ENCODE assay signal across 16 mouse cellular contexts in genomic region chr10:62313140-62313539, GRCm38 (mm10).
A peak's percentile ranks its signal among the peaks of the same experiment; 100 is the strongest.
DNase-seq lines count a peak whose midpoint lies in the region; ATAC-seq and TF ChIP-seq lines count a peak whose summit lies in the region.
"Had no signal": no experiment of that assay in that cellular context is flagged by ENCODE, and none has a peak within 500 bp of the region (broad histone marks: within the 10 kb centered on the region; RNA-seq: fewer than 3 reads in every experiment).

No protein-coding gene starts in this region.

- H3K27ac ChIP-seq in heart, embryonic 10.5 days = peak overlapping the region; percentile 75; the same call in 1 of the 2 replicates
- peak overlapping the region; percentile 82; the same call in 1 of the 2 replicates for H3K27ac ChIP-seq in kidney, postnatal 0 days
- no peak overlapping the region for H3K27ac ChIP-seq in kidney, adult 2 months (ENCODE audit: insufficient read depth, low read depth, low read length)
- H3K27ac ChIP-seq: embryonic facial prominence, embryonic 15.5 days; neural tube, embryonic 15.5 days had no signal

- TF ChIP-seq CTCF in kidney, postnatal 0 days (IDR thresholded peaks at IDR 0.05; ENCODE audit: low read depth) = no peak
- no peak for TF ChIP-seq CTCF in kidney, adult 2 months (conservative IDR thresholded peaks at IDR 0.05; ENCODE audit: insufficient read depth, insufficient read length, low read depth, low read length)

- H3K4me1 ChIP-seq in heart, embryonic 10.5 days = peaks cover 49% of the 10 kb centered on the region
- peaks cover 19% of the 10 kb centered on the region for H3K4me1 ChIP-seq in kidney, postnatal 0 days (replicated peaks; ENCODE audit: insufficient read depth, low read length)
- H3K4me1 ChIP-seq in kidney, adult 2 months (ENCODE audit: control insufficient read depth, insufficient read depth, low read length) = peaks cover 11% of the 10 kb centered on the region

- TF ChIP-seq POLR2A in kidney, adult 2 months (IDR thresholded peaks at IDR 0.05; ENCODE audit: low read depth, low read length) = no peak

- no peak; the same call in 1 of the 2 replicates for ATAC-seq in kidney, postnatal 0 days (replicated peaks; ENCODE audit: low FRiP score, low read depth)
- peak; percentile 39 for ATAC-seq in common myeloid progenitor, adult 5-6 weeks (replicated peaks; ENCODE audit: low read depth, poor library complexity, severe bottlenecking)
- 0 out of 2 replicates have a peak, but pooled peaks have one; percentile 28 for ATAC-seq in megakaryocyte, adult 5-6 weeks (ENCODE audit: poor library complexity, severe bottlenecking)

- no peak for DNase-seq in heart, embryonic 10.5 days (ENCODE audit: low spot score)
- no peak for DNase-seq in heart, postnatal 14 days
- DNase-seq in kidney, postnatal 0 days (ENCODE audit: low spot score) = no peak
- no peak for DNase-seq in kidney, adult 2 months
- no peak for DNase-seq in spleen, postnatal 10 days (ENCODE audit: low spot score in 2 of 2)
- DNase-seq in embryo, embryonic 10.5 days (ENCODE audit: low spot score) = no peak
- DNase-seq: cerebellum, adult 8-10 months; gastrocnemius, postnatal 10 days; layer of hippocampus, adult 9-11 months; lung, postnatal 14 days had no signal

- no peak overlapping the region for H3K4me3 ChIP-seq in heart, embryonic 10.5 days
- no peak overlapping the region for H3K4me3 ChIP-seq in kidney, postnatal 0 days (replicated peaks; ENCODE audit: low read depth, low read length)
- H3K4me3 ChIP-seq in kidney, adult 2 months (ENCODE audit: insufficient read depth, low read depth, low read length) = no peak overlapping the region
- H3K4me3 ChIP-seq: embryonic facial prominence, embryonic 15.5 days; midbrain, embryonic 10.5 days; myocyte; neural tube, embryonic 15.5 days had no signal

- H3K4me2 ChIP-seq in kidney, postnatal 0 days (ENCODE audit: low read length) = no peak overlapping the region
- H3K4me2 ChIP-seq: embryonic facial prominence, embryonic 15.5 days; neural tube, embryonic 15.5 days had no signal

- H3K36me3 ChIP-seq in heart, embryonic 10.5 days = peaks cover 65% of the 10 kb centered on the region
- H3K36me3 ChIP-seq in kidney, postnatal 0 days (ENCODE audit: insufficient read depth, low read length) = no peaks in the 10 kb centered on the region
- H3K36me3 ChIP-seq in kidney, adult 2 months (ENCODE audit: control insufficient read depth, insufficient read depth, low read length) = no peaks in the 10 kb centered on the region
- H3K36me3 ChIP-seq: embryonic facial prominence, embryonic 15.5 days; midbrain, embryonic 10.5 days had no signal

- no peaks in the 10 kb centered on the region for H3K9me3 ChIP-seq in heart, embryonic 10.5 days
- H3K9me3 ChIP-seq in kidney, postnatal 0 days (replicated peaks; ENCODE audit: low read length) = no peaks in the 10 kb centered on the region
- H3K9me3 ChIP-seq: embryonic facial prominence, embryonic 15.5 days; midbrain, embryonic 10.5 days; neural tube, embryonic 15.5 days had no signal

- intact Hi-C loops in heart, postnatal 14 days (cut with DNase I) = no loop called here

- WGBS in heart, embryonic 10.5 days = 86% methylated on average over 10 of the region's 10 CpGs
- WGBS in kidney, postnatal 0 days = 54% methylated on average over 10 of the region's 10 CpGs
- 27% methylated on average over 10 of the region's 10 CpGs for WGBS in kidney, adult 2 months

- H3K27me3 ChIP-seq in heart, embryonic 10.5 days (ENCODE audit: insufficient read depth, poor library complexity, severe bottlenecking) = no peaks in the 10 kb centered on the region
- no peaks in the 10 kb centered on the region for H3K27me3 ChIP-seq in kidney, postnatal 0 days (ENCODE audit: insufficient read depth, low read length)
- H3K27me3 ChIP-seq in kidney, adult 2 months (replicated peaks; ENCODE audit: control insufficient read depth, insufficient read depth, low read length) = no peaks in the 10 kb centered on the region
- H3K27me3 ChIP-seq: embryonic facial prominence, embryonic 15.5 days; neural tube, embryonic 15.5 days had no signal

- no peak overlapping the region for H3K9ac ChIP-seq in kidney, postnatal 0 days (ENCODE audit: low read depth, low read length)
- H3K9ac ChIP-seq: embryonic facial prominence, embryonic 15.5 days; neural tube, embryonic 15.5 days had no signal
